Mouse (Mus musculus) stomach, embryonic 16.5 days (tissue): ENCODE data around the gene Cpa2. TPM values are rescaled to one million over a fixed set of nuclear protein-coding genes. Genes with fewer than 3 reads are reported as not detected.

Experiments
- ATAC-seq: fragments of 200-750 bp; cut with Nextera tagmentation; 2 replicates; pipeline ENCODE4 v1.8.0; 2017; ENCODE audit warnings: moderate number of reproducible peaks, moderate TSS enrichment; ENCODE audit not compliant: insufficient read depth, low FRiP score
- H3K27ac ChIP-seq: fragments of 300-500 bp; sonication (generic); 2 replicates; pipeline ENCODE4 v1.5.1; 2014; ENCODE audit warnings: low read length
- H3K27me3 ChIP-seq: fragments of 300-500 bp; sonication (generic); 2 replicates; pipeline ENCODE4 v1.6.1; 2014; ENCODE audit warnings: low read length, control low read depth, mixed read lengths; ENCODE audit not compliant: control insufficient read depth, insufficient read depth
- H3K36me3 ChIP-seq: fragments of 300-500 bp; sonication (generic); 2 replicates; pipeline ENCODE4 v1.6.1; 2014; ENCODE audit warnings: low read length; ENCODE audit not compliant: control insufficient read depth, insufficient read depth
- H3K4me1 ChIP-seq: fragments of 300-500 bp; sonication (generic); 2 replicates; pipeline ENCODE4 v1.6.1; 2014; ENCODE audit warnings: low read length, control low read depth, mixed read lengths; ENCODE audit not compliant: control insufficient read depth, insufficient read depth
- H3K4me2 ChIP-seq: fragments of 300-500 bp; sonication (generic); 2 replicates; pipeline ENCODE4 v1.6.1; 2014; ENCODE audit warnings: low read depth, low read length, mixed read lengths
- H3K4me3 ChIP-seq: fragments of 300-500 bp; sonication (generic); replicated peaks from 2 replicates; pipeline ENCODE4 v1.5.1; 2014; ENCODE audit warnings: mild to moderate bottlenecking, low read length
- H3K9ac ChIP-seq: fragments of 300-500 bp; sonication (generic); 2 replicates; pipeline ENCODE4 v1.6.1; 2014; ENCODE audit warnings: low read length
- H3K9me3 ChIP-seq: fragments of 300-500 bp; sonication (generic); replicated peaks from 2 replicates; pipeline ENCODE4 v1.6.1; 2016; ENCODE audit warnings: low read length, control low read depth; ENCODE audit not compliant: control insufficient read depth
- WGBS: fragments of 180-500 bp; shearing (Covaris S2); extraction: QIAGEN DNeasy Blood & Tissue Kit; methylation state at CpG from one replicate; pipeline ENCODE4 v1.1.7; 2014; 5-methylcytosine and 5-hydroxymethylcytosine counted together
- polyA plus RNA-seq: library from polyadenylated mRNA; unstranded; fragments of >200 nt; fragmentation: Nextera tagmentation; extraction: Ambion mirVana; gene quantifications from 2 replicates; pipeline ENCODE4 v1.2.1, GENCODE M21; 2015

Cpa2 gene
- polyA plus RNA-seq, 1 experiment from 2014 or later = 708 TPM

DNA sequence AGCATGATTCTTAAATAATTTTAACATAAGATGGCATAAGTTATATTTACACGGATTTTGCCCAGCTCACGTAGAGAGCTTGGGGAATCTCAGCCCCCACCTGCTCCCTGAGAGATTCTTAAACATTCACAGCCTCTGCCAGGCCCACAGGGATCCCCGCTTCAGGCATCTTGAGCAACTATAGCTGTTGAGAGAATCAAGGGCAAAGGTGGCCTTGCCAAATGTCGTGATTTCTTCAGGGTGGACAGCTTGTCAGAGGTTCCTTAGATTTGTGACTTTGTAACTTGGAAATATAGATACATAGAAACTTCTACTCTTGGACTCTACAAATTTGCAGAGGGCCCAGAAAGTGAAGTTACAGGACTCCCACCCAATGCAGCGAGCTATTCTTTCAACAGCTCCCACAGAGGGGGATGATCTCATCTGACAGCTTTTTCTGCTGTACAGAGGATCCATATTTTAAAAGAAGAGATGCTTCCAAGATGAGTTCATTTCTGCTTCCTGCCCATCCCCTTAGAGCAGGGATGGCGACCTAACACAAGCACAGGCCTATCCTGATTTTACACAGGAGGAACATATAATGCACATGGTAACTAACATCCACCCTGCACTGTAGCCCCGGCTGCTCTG, 12.1 kb downstream of the Cpa2 start:
- WGBS = 71% methylated on average over 7 of the region's 7 CpGs
- H3K4me2 ChIP-seq = no peak overlapping the region
- H3K27ac ChIP-seq = no peak overlapping the region
- H3K4me1 ChIP-seq = peaks cover 11% of the 10 kb centered on the region
- no peak for ATAC-seq
- H3K27me3 ChIP-seq = no peaks in the 10 kb centered on the region
- H3K9me3 ChIP-seq = no peaks in the 10 kb centered on the region
- H3K9ac ChIP-seq = no peak overlapping the region
- no peaks in the 10 kb centered on the region for H3K36me3 ChIP-seq
- H3K4me3 ChIP-seq = no peak overlapping the region

DNA sequence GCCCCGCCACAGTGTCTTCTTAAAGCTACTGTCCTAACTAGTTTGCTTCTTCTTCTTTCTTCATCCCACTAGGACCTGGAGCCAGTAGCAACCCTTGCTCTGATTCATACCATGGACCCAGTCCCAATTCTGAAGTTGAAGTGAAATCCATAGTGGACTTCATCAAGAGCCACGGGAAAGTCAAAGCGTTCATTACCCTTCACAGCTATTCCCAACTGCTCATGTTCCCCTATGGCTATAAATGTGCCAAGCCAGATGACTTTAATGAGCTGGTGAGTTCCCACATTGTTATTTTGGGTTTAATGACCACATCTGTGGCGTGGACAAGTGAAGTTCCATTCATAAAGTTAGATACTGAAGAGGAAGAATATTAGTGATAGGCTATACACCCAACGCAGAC, 12.7 kb downstream of the Cpa2 start:
- H3K27ac ChIP-seq = no peak overlapping the region
- ATAC-seq = no peak
- 89% methylated on average over 5 of the region's 5 CpGs for WGBS

DNA sequence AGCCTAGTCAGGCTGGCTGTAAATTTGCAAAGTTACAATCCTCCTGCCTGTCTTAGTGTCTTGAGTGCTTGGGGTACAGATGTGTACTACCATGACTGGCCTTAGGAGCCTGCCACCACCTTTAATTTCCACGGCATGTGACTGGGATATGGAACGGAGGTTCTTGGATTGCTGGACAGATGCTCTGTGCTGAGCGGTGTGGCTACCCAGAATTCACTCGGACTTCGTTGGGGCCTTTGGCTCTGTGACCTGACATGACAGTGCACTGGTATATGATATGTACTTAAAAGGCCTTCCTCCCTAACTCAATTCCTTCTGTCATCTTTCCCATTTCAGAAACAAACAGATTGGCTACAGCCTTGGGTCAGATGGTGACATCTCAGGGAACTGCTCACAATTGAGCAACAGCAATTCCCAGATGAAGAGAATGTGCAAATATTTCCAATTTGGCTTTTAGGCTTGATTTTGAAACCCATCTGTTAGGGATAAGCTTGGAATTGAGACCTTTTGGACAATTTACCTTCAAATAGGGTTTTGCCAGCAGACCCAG, 13.3 kb downstream of the Cpa2 start:
- Histone ChIP-seq H3K27ac (no peak overlapping the region), H3K4me1 (peaks cover 1% of the 10 kb centered on the region; the same call in 1 of the 2 replicates), H3K9ac (no peak overlapping the region), H3K9me3 (no peaks in the 10 kb centered on the region), H3K4me3 (no peak overlapping the region), H3K36me3 (no peaks in the 10 kb centered on the region), H3K27me3 (no peaks in the 10 kb centered on the region), H3K4me2 (no peak overlapping the region)
- WGBS = 92% methylated on average over 5 of the region's 5 CpGs
- ATAC-seq = no peak

More for the DNA sequence above, 12.7 kb downstream of the Cpa2 start:
- H3K4me1 ChIP-seq = peaks cover 7% of the 10 kb centered on the region
- no peaks in the 10 kb centered on the region for H3K9me3 ChIP-seq
- H3K36me3 ChIP-seq = no peaks in the 10 kb centered on the region
- no peak overlapping the region for H3K4me2 ChIP-seq
- no peak overlapping the region for H3K9ac ChIP-seq
- H3K4me3 ChIP-seq = no peak overlapping the region
- no peaks in the 10 kb centered on the region for H3K27me3 ChIP-seq

DNA sequence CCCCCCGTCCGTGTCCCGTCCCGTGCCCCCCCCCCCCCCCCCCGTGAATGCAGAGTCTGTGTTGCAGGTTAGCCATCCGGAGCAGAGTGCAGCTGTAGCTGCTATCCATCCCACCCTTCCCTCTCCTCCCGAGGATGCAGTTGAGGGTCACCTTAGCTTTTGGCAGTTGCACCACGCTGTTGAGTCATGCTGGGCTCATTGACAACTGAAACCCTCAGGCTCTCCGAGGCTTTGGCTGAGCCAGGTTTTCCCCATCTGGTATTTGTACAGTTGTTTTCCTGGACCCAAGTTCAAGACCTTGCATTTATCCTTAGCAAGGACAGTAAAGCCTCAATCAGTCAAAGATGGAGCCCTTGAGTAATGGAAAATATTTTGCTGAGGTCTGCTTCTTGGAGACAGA, 14.7 kb downstream of the Cpa2 start:
- no peaks in the 10 kb centered on the region for H3K4me1 ChIP-seq
- WGBS = 15% methylated on average over 6 of the region's 9 CpGs

DNA sequence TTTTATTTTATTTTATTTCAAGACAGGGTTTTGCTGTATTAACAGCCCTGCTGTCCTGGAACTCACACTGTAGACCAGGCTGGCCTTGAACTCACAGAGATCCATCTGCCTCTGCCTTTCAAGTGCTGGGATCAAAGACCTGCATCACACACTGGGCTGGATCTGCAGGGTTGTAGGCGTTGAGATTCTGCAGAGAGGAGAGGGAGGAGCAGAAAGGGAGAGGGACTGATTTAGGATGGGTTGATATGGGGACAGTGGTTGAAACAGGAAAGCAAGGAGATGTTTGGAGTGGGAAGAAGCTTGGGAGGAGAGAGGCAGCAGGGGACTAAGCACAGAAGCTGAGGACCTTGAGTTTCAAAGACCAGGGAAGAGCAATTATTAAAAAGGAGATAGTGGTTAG, 18.3 kb downstream of the Cpa2 start:
- 47% methylated on average over 1 of the region's 1 CpGs for WGBS
- Histone ChIP-seq H3K4me2 (no peak overlapping the region), H3K4me1 (peaks cover 5% of the 10 kb centered on the region; the same call in 1 of the 2 replicates), H3K36me3 (no peaks in the 10 kb centered on the region), H3K9me3 (no peaks in the 10 kb centered on the region), H3K4me3 (no peak overlapping the region), H3K27ac (no peak overlapping the region), H3K9ac (no peak overlapping the region), H3K27me3 (no peaks in the 10 kb centered on the region)
- no peak for ATAC-seq

More for the DNA sequence above, 14.7 kb downstream of the Cpa2 start:
- ATAC-seq = peak; percentile 56; the same call in 1 of the 2 replicates
- H3K9ac ChIP-seq = no peak overlapping the region
- H3K27ac ChIP-seq = no peak overlapping the region
- H3K4me2 ChIP-seq = no peak overlapping the region
- H3K4me3 ChIP-seq = no peak overlapping the region
- H3K36me3 ChIP-seq = no peaks in the 10 kb centered on the region
- H3K9me3 ChIP-seq = no peaks in the 10 kb centered on the region
- H3K27me3 ChIP-seq = no peaks in the 10 kb centered on the region

DNA sequence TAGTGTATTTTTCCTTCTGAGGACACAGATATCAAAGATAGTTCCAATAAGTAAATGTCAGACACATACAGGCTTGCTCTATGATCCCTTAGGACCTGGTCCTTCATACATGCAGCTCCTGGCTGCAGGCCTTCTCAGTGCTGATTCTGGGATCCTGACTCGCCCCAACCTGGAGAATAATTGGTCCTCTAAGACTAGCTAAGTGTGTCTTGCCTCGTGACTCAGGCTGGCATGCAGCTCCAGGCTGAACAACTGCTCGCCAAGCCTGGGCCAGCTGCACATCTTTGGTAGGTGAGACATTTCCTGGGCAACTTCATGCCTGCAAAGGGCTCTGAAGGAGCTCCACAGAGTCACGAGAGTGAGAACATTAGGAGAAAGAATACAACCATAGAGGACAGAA, 20.8 kb downstream of the Cpa2 start:
- no peak overlapping the region for H3K27ac ChIP-seq
- ATAC-seq = no peak
- H3K9ac ChIP-seq = no peak overlapping the region
- H3K4me2 ChIP-seq = no peak overlapping the region
- peaks cover 5% of the 10 kb centered on the region; the same call in 1 of the 2 replicates for H3K4me1 ChIP-seq
- no peaks in the 10 kb centered on the region for H3K27me3 ChIP-seq
- 68% methylated on average over 4 of the region's 4 CpGs for WGBS
- H3K9me3 ChIP-seq = no peaks in the 10 kb centered on the region
- H3K4me3 ChIP-seq = no peak overlapping the region
- no peaks in the 10 kb centered on the region for H3K36me3 ChIP-seq

DNA sequence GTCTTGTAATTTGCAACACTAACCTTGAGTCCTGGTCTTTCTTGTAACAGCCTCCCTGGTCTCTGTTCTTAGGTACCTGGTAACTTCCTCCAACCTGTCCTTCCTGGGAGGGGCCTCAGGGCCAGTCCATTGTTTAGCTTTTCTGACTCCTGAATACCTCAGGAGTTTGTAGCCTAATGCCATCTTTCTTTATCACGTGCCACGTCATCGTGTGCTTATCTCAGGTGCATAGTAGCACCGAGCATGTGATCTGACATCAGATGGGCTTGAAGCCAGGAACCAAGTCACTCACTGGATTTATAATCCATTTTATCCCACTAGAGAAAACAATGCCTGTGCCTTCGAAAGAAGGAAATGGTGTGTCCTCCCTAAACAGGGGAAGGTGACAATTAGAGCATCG, 22.2 kb downstream of the Cpa2 start:
- ATAC-seq = no peak
- H3K4me1 ChIP-seq = peaks cover 5% of the 10 kb centered on the region; the same call in 1 of the 2 replicates
- no peak overlapping the region for H3K27ac ChIP-seq
- H3K27me3 ChIP-seq = no peaks in the 10 kb centered on the region
- H3K9ac ChIP-seq = no peak overlapping the region
- no peaks in the 10 kb centered on the region for H3K9me3 ChIP-seq
- WGBS = 47% methylated on average over 6 of the region's 6 CpGs
- H3K4me3 ChIP-seq = no peak overlapping the region
- no peak overlapping the region for H3K4me2 ChIP-seq
- H3K36me3 ChIP-seq = no peaks in the 10 kb centered on the region

DNA sequence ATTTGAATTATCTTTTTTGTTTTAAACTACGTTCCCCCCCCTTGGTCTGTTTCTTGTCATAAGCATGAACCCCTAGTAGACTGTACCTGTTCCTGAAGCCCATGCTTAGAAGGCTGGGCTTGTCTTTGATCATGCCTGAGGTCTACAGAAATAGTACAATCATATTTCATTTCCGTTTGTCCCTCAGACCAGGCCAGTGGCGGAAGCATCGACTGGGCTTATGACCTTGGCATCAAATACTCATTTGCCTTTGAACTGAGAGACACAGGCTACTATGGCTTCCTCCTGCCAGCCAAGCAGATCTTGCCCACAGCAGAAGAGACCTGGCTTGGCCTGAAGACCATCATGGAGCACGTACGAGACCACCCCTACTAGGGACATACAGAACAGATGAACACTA, 22.7 kb downstream of the Cpa2 start:
- H3K4me1 ChIP-seq = peaks cover 5% of the 10 kb centered on the region; the same call in 1 of the 2 replicates
- no peaks in the 10 kb centered on the region for H3K27me3 ChIP-seq
- ATAC-seq = no peak
- no peak overlapping the region for H3K27ac ChIP-seq
- no peaks in the 10 kb centered on the region for H3K36me3 ChIP-seq
- H3K4me3 ChIP-seq = no peak overlapping the region
- no peak overlapping the region for H3K9ac ChIP-seq
- WGBS = 82% methylated on average over 6 of the region's 6 CpGs
- no peak overlapping the region for H3K4me2 ChIP-seq
- H3K9me3 ChIP-seq = no peaks in the 10 kb centered on the region

DNA sequence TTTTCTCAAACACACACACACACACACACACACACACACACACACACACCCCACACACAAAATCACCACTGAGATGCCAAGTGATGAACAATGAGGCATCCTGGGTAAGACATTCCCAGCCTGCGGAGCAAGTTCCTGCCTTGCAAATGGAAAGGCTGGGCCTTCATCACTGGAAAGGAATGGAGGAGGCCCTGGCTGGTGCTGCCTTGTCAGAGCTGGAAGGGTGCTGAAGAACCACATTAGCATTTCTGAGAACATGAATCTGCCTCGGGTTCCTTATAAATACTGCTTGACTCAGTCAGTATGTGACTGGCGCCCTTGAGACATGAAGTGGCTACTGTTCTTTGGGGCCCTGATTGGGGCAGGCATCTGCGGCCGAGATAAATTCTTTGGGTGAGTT, 26.7 kb downstream of the Cpa2 start, which contains the start of gene Cpa4:
Gene Cpa4 (plus strand): TSS at position 301 of the 400 bp plus-strand sequence.
- H3K4me1 ChIP-seq = peaks cover 9% of the 10 kb centered on the region
- no peak within 1 kb of the TSS for H3K27ac ChIP-seq
- H3K4me3 ChIP-seq = no peak within 1 kb of the TSS
- H3K4me2 ChIP-seq = no peak within 1 kb of the TSS
- no peaks in the 10 kb centered on the region for H3K9me3 ChIP-seq
- H3K36me3 ChIP-seq = no peaks in the 10 kb centered on the region
- 71% methylated on average over 5 of the region's 5 CpGs for WGBS
- ATAC-seq = no peak
- H3K27me3 ChIP-seq = no peaks in the 10 kb centered on the region
- no peak within 1 kb of the TSS for H3K9ac ChIP-seq
